Mouse (Mus musculus): Measurements from ENCODE around the gene Sspo. TPM values are rescaled to one million over a fixed set of nuclear protein-coding genes. Genes with fewer than 3 reads are reported as not detected.

Gene Sspo
- polyA plus RNA-seq, 1 experiment from 2014 or later: 0.58 TPM

- Histone ChIP-seq H3K9ac (ENCODE audit: low read length) (no peak overlapping the region), H3K9me3 (ENCODE audit: control insufficient read depth, low read length) (no peaks in the 10 kb centered on the region), H3K36me3 (ENCODE audit: control insufficient read depth, insufficient read depth, low read length) (no peaks in the 10 kb centered on the region), H3K27me3 (ENCODE audit: control insufficient read depth, insufficient read depth, low read length) (no peaks in the 10 kb centered on the region), H3K4me1 (ENCODE audit: control insufficient read depth in 2 of 2, insufficient read depth in 2 of 2, low read length in 2 of 2) (peaks cover 9 to 10% of the 10 kb centered on the region in 2 experiments; a peak in 3 of 4 replicates), H3K27ac (replicated peaks in 1 of 2; ENCODE audit: control insufficient read depth in 1 of 2, insufficient read depth in 1 of 2, low read depth in 2 of 2, low read length in 2 of 2) (no peak overlapping the region), H3K4me2 (ENCODE audit: low read length) (no peak overlapping the region), H3K4me3 (ENCODE audit: control insufficient read depth in 1 of 2, insufficient read depth in 1 of 2, low read depth in 1 of 2, low read length in 2 of 2) (no peak overlapping the region)
- WGBS: 63% methylated on average over 4 of the region's 4 CpGs
- ATAC-seq (ENCODE audit: insufficient number of reproducible peaks, insufficient read depth, low FRiP score, low read depth): no peak
Observed at GRCm38 (mm10) chr6:48536091-48536490, 88.1 kb downstream of the Sspo start.

- 6% methylated on average over 38 of the region's 38 CpGs for WGBS
- Histone ChIP-seq H3K27me3 (ENCODE audit: control insufficient read depth, insufficient read depth, low read length) (no peaks in the 10 kb centered on the region), H3K27ac (replicated peaks in 1 of 2; ENCODE audit: control insufficient read depth in 1 of 2, insufficient read depth in 1 of 2, low read depth in 2 of 2, low read length in 2 of 2) (no peak within 1 kb of the TSS), H3K36me3 (ENCODE audit: control insufficient read depth, insufficient read depth, low read length) (no peaks in the 10 kb centered on the region), H3K9ac (ENCODE audit: low read length) (peak within 1 kb of the TSS; percentile 68), H3K4me3 (ENCODE audit: control insufficient read depth in 1 of 2, insufficient read depth in 1 of 2, low read depth in 1 of 2, low read length in 2 of 2) (peak within 1 kb of the TSS; percentile 37 to 40), H3K4me2 (ENCODE audit: low read length) (peak within 1 kb of the TSS; percentile 78), H3K4me1 (ENCODE audit: control insufficient read depth in 2 of 2, insufficient read depth in 2 of 2, low read length in 2 of 2) (peaks cover 8 to 9% of the 10 kb centered on the region in 2 experiments; a peak in 3 of 4 replicates), H3K9me3 (ENCODE audit: control insufficient read depth, low read length) (no peaks in the 10 kb centered on the region)
- ATAC-seq (ENCODE audit: insufficient number of reproducible peaks, insufficient read depth, low FRiP score, low read depth): peak; percentile 49; the same call in 1 of the 2 replicates
Observed at GRCm38 (mm10) chr6:48537105-48537954, 89.3 kb downstream of the Sspo start, which contains the start of gene Atp6v0e2. Gene Atp6v0e2 (plus strand): TSS chr6:48537615.

- Histone ChIP-seq H3K9me3 (ENCODE audit: control insufficient read depth, low read length) (no peaks in the 10 kb centered on the region), H3K9ac (ENCODE audit: low read length) (no peak overlapping the region), H3K27me3 (ENCODE audit: control insufficient read depth, insufficient read depth, low read length) (no peaks in the 10 kb centered on the region), H3K4me2 (ENCODE audit: low read length) (no peak overlapping the region), H3K27ac (replicated peaks in 1 of 2; ENCODE audit: control insufficient read depth in 1 of 2, insufficient read depth in 1 of 2, low read depth in 2 of 2, low read length in 2 of 2) (no peak overlapping the region), H3K4me1 (ENCODE audit: control insufficient read depth in 2 of 2, insufficient read depth in 2 of 2, low read length in 2 of 2) (peaks cover 8 to 9% of the 10 kb centered on the region in 2 experiments; a peak in 3 of 4 replicates), H3K36me3 (ENCODE audit: control insufficient read depth, insufficient read depth, low read length) (no peaks in the 10 kb centered on the region), H3K4me3 (ENCODE audit: control insufficient read depth in 1 of 2, insufficient read depth in 1 of 2, low read depth in 1 of 2, low read length in 2 of 2) (no peak overlapping the region)
- 66% methylated on average over 4 of the region's 5 CpGs for WGBS
- no peak for ATAC-seq (ENCODE audit: insufficient number of reproducible peaks, insufficient read depth, low FRiP score, low read depth)
Observed at GRCm38 (mm10) chr6:48538841-48539737, 91.1 kb downstream of the Sspo start.

- WGBS: 76% methylated on average over 5 of the region's 5 CpGs
- Histone ChIP-seq H3K27ac (replicated peaks in 1 of 2; ENCODE audit: control insufficient read depth in 1 of 2, insufficient read depth in 1 of 2, low read depth in 2 of 2, low read length in 2 of 2) (no peak overlapping the region), H3K27me3 (ENCODE audit: control insufficient read depth, insufficient read depth, low read length) (no peaks in the 10 kb centered on the region), H3K4me1 (ENCODE audit: control insufficient read depth in 2 of 2, insufficient read depth in 2 of 2, low read length in 2 of 2) (peaks cover 8 to 9% of the 10 kb centered on the region in 2 experiments; a peak in 3 of 4 replicates), H3K9me3 (ENCODE audit: control insufficient read depth, low read length) (no peaks in the 10 kb centered on the region), H3K36me3 (ENCODE audit: control insufficient read depth, insufficient read depth, low read length) (no peaks in the 10 kb centered on the region), H3K9ac (ENCODE audit: low read length) (no peak overlapping the region), H3K4me3 (ENCODE audit: control insufficient read depth in 1 of 2, insufficient read depth in 1 of 2, low read depth in 1 of 2, low read length in 2 of 2) (no peak overlapping the region), H3K4me2 (ENCODE audit: low read length) (no peak overlapping the region)
- ATAC-seq (ENCODE audit: insufficient number of reproducible peaks, insufficient read depth, low FRiP score, low read depth): no peak
Observed at GRCm38 (mm10) chr6:48539860-48540259, 91.8 kb downstream of the Sspo start.

- Histone ChIP-seq H3K4me3 (ENCODE audit: control insufficient read depth in 1 of 2, insufficient read depth in 1 of 2, low read depth in 1 of 2, low read length in 2 of 2) (no peak overlapping the region), H3K27me3 (ENCODE audit: control insufficient read depth, insufficient read depth, low read length) (no peaks in the 10 kb centered on the region), H3K4me1 (ENCODE audit: control insufficient read depth in 2 of 2, insufficient read depth in 2 of 2, low read length in 2 of 2) (peaks cover 8 to 9% of the 10 kb centered on the region in 2 experiments; a peak in 3 of 4 replicates), H3K4me2 (ENCODE audit: low read length) (no peak overlapping the region), H3K36me3 (ENCODE audit: control insufficient read depth, insufficient read depth, low read length) (no peaks in the 10 kb centered on the region), H3K9ac (ENCODE audit: low read length) (no peak overlapping the region), H3K9me3 (ENCODE audit: control insufficient read depth, low read length) (no peaks in the 10 kb centered on the region), H3K27ac (replicated peaks in 1 of 2; ENCODE audit: control insufficient read depth in 1 of 2, insufficient read depth in 1 of 2, low read depth in 2 of 2, low read length in 2 of 2) (no peak overlapping the region)
- 38% methylated on average over 3 of the region's 3 CpGs for WGBS
- ATAC-seq (ENCODE audit: insufficient number of reproducible peaks, insufficient read depth, low FRiP score, low read depth): no peak
Observed at GRCm38 (mm10) chr6:48540721-48541120, 92.7 kb downstream of the Sspo start.

- no peaks in the 10 kb centered on the region for H3K36me3 ChIP-seq (ENCODE audit: control insufficient read depth, insufficient read depth, low read length)
- H3K9me3 ChIP-seq (ENCODE audit: control insufficient read depth, low read length): no peaks in the 10 kb centered on the region
- H3K4me3 ChIP-seq (ENCODE audit: control insufficient read depth in 1 of 2, insufficient read depth in 1 of 2, low read depth in 1 of 2, low read length in 2 of 2): no peak overlapping the region
- 43% methylated on average over 7 of the region's 7 CpGs for WGBS
- peaks cover 7 to 9% of the 10 kb centered on the region in 2 experiments; a peak in 3 of 4 replicates for H3K4me1 ChIP-seq (ENCODE audit: control insufficient read depth in 2 of 2, insufficient read depth in 2 of 2, low read length in 2 of 2)
- no peak for ATAC-seq (ENCODE audit: insufficient number of reproducible peaks, insufficient read depth, low FRiP score, low read depth)
- H3K27me3 ChIP-seq (ENCODE audit: control insufficient read depth, insufficient read depth, low read length): no peaks in the 10 kb centered on the region
- no peak overlapping the region for H3K4me2 ChIP-seq (ENCODE audit: low read length)
- H3K27ac ChIP-seq (replicated peaks in 1 of 2; ENCODE audit: control insufficient read depth in 1 of 2, insufficient read depth in 1 of 2, low read depth in 2 of 2, low read length in 2 of 2): no peak overlapping the region
- no peak overlapping the region for H3K9ac ChIP-seq (ENCODE audit: low read length)
Observed at GRCm38 (mm10) chr6:48541560-48542450, 93.8 kb downstream of the Sspo start.

GRCm38 (mm10) chr6:48542631-48543030 is 94.6 kb downstream of the Sspo start:
- Histone ChIP-seq H3K4me1 (ENCODE audit: control insufficient read depth in 2 of 2, insufficient read depth in 2 of 2, low read length in 2 of 2) (peaks cover 2 to 3% of the 10 kb centered on the region in 2 experiments; a peak in 1 of 4 replicates), H3K27me3 (ENCODE audit: control insufficient read depth, insufficient read depth, low read length) (no peaks in the 10 kb centered on the region), H3K4me3 (ENCODE audit: control insufficient read depth in 1 of 2, insufficient read depth in 1 of 2, low read depth in 1 of 2, low read length in 2 of 2) (no peak overlapping the region), H3K9me3 (ENCODE audit: control insufficient read depth, low read length) (no peaks in the 10 kb centered on the region), H3K36me3 (ENCODE audit: control insufficient read depth, insufficient read depth, low read length) (no peaks in the 10 kb centered on the region), H3K9ac (ENCODE audit: low read length) (no peak overlapping the region), H3K27ac (replicated peaks in 1 of 2; ENCODE audit: control insufficient read depth in 1 of 2, insufficient read depth in 1 of 2, low read depth in 2 of 2, low read length in 2 of 2) (no peak overlapping the region), H3K4me2 (ENCODE audit: low read length) (no peak overlapping the region)
- 80% methylated on average over 3 of the region's 3 CpGs for WGBS
- no peak for ATAC-seq (ENCODE audit: insufficient number of reproducible peaks, insufficient read depth, low FRiP score, low read depth)
